Mouse (Mus musculus) hindbrain, embryonic 14.5 days (tissue): ENCODE results near the gene Dact3. TPM values are rescaled to one million over a fixed set of nuclear protein-coding genes. Genes with fewer than 3 reads are reported as not detected.

Experiments used
- ATAC-seq: fragments of 200-750 bp; cut with Nextera tagmentation; 2 replicates; pipeline ENCODE4 v1.8.0; 2017; ENCODE audit warnings: moderate number of reproducible peaks, mild to moderate bottlenecking, moderate TSS enrichment, moderate library complexity; ENCODE audit not compliant: low FRiP score
- DNase-seq: peaks from one replicate; pipeline ENCODE4 v3.0.0-alpha.2; 2015; ENCODE audit warnings: low spot score
- H3K27ac ChIP-seq: fragments of 300-500 bp; sonication (generic); 2 replicates; pipeline ENCODE4 v1.5.1; 2014; ENCODE audit warnings: mild to moderate bottlenecking, moderate library complexity
- H3K27me3 ChIP-seq: fragments of 300-500 bp; sonication (generic); 2 replicates; pipeline ENCODE4 v1.6.1; 2014; ENCODE audit warnings: mild to moderate bottlenecking, low read length, mixed read lengths; ENCODE audit not compliant: control insufficient read depth, insufficient read depth
- H3K36me3 ChIP-seq: fragments of 300-500 bp; sonication (generic); replicated peaks from 2 replicates; pipeline ENCODE4 v1.6.1; 2014; ENCODE audit not compliant: control insufficient read depth, insufficient read depth
- H3K4me1 ChIP-seq: fragments of 300-500 bp; sonication (generic); replicated peaks from 2 replicates; pipeline ENCODE4 v1.6.1; 2014; ENCODE audit warnings: antibody characterized with exemption, low read length, mixed read lengths; ENCODE audit not compliant: control insufficient read depth, insufficient read depth
- H3K4me2 ChIP-seq: fragments of 300-500 bp; sonication (generic); replicated peaks from 2 replicates; pipeline ENCODE4 v1.6.1; 2014; ENCODE audit warnings: mild to moderate bottlenecking, moderate library complexity
- H3K4me3 ChIP-seq: fragments of 300-500 bp; sonication (generic); replicated peaks from 2 replicates; pipeline ENCODE4 v1.5.1; 2014; ENCODE audit warnings: mild to moderate bottlenecking, low read length
- H3K9ac ChIP-seq: fragments of 300-500 bp; sonication (generic); 2 replicates; pipeline ENCODE4 v1.6.1; 2014
- H3K9me3 ChIP-seq: fragments of 300-500 bp; sonication (generic); 2 replicates; pipeline ENCODE4 v1.6.1; 2016; ENCODE audit warnings: low read length; ENCODE audit not compliant: control insufficient read depth
- WGBS: fragments of 180-500 bp; shearing (Covaris S2); extraction: QIAGEN DNeasy Blood & Tissue Kit; methylation state at CpG from one replicate; pipeline ENCODE4 v1.1.7; 2014; 5-methylcytosine and 5-hydroxymethylcytosine counted together
- polyA plus RNA-seq: library from polyadenylated mRNA; unstranded; fragments of >200 nt; fragmentation: Nextera tagmentation; extraction: Ambion mirVana; gene quantifications from 2 replicates; pipeline ENCODE4 v1.2.1, GENCODE M21; 2014

The Dact3 gene
- polyA plus RNA-seq, 1 experiment from 2014 or later = 5.8 TPM

DNA sequence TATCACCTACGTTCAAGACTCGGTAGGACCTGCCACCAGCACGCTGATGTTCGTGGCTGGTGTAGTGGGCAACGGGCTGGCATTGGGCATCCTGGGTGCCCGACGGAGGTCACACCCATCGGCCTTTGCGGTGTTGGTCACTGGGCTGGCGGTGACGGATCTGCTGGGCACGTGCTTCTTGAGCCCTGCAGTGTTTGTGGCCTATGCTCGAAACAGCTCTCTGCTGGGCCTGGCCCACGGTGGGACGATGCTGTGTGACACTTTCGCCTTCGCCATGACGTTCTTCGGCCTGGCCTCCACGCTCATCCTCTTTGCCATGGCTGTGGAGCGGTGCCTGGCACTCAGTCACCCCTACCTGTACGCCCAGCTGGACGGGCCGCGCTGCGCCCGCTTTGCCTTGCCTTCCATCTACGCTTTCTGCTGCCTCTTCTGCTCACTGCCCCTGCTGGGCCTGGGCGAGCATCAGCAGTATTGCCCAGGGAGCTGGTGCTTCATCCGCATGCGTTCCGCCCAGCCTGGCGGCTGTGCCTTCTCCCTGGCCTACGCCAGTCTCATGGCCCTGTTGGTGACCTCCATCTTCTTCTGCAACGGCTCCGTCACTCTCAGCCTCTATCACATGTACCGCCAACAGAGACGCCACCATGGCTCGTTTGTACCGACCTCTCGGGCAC is 31.9 kb downstream of the Dact3 start:
- Histone ChIP-seq H3K4me1 (peaks cover 5% of the 10 kb centered on the region; the same call in 1 of the 2 replicates), H3K36me3 (no peaks in the 10 kb centered on the region), H3K27ac (no peak overlapping the region), H3K4me3 (no peak overlapping the region), H3K9ac (no peak overlapping the region), H3K9me3 (no peaks in the 10 kb centered on the region), H3K4me2 (no peak overlapping the region), H3K27me3 (no peaks in the 10 kb centered on the region)
- DNase-seq (no peak), ATAC-seq (no peak)
- 90% methylated on average over 41 of the region's 41 CpGs for WGBS

DNA sequence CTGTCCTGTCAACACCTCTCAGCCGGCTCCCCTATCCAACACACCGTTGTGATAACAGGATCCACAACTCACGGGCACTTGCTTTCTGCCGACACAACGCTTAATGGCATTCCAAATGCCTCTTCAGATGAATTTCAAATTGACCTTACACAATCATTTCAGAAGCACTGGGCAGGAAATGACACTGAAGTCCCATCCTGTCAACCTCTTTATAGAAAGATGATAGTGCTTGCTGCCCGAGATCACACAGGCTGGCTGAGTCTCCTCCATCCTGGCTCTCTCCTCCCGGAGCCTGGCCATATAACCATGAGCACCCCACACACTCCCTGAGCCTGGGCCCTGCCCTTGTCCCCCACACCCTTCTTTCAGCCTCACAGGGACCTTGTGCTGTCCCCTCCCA is 32.7 kb downstream of the Dact3 start:
- WGBS = 79% methylated on average over 7 of the region's 7 CpGs

DNA sequence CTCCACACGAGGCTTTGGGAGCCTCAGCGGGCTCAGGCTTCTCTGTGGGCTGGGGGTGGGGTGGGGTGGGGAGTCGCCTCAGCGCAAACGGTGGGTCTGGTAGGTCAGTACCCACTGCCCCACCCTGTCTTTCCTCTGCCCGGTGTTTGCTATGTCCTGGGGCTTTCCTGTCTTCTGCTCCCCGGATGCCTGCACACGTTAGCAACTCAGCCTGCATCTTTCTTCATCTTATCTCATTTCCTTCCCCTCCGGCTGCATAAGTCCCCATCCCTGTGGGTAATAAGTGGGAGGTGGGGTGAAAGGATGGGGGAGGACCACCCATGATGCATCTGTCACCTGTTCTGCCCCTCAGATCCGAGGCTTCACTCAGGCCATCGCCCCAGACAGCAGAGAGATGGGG is 33.2 kb downstream of the Dact3 start:
- no peak overlapping the region for H3K4me2 ChIP-seq
- DNase-seq = no peak
- 57% methylated on average over 11 of the region's 11 CpGs for WGBS

More for the DNA sequence above, 32.7 kb downstream of the Dact3 start:
- Histone ChIP-seq H3K36me3 (0 out of 2 replicates have a peak, but pooled peaks cover 2% of the 10 kb centered on the region), H3K27me3 (no peaks in the 10 kb centered on the region), H3K9ac (no peak overlapping the region), H3K4me2 (no peak overlapping the region), H3K4me1 (peaks cover 3% of the 10 kb centered on the region; the same call in 1 of the 2 replicates), H3K9me3 (no peaks in the 10 kb centered on the region), H3K27ac (no peak overlapping the region), H3K4me3 (no peak overlapping the region)
- DNase-seq (no peak), ATAC-seq (no peak)

DNA sequence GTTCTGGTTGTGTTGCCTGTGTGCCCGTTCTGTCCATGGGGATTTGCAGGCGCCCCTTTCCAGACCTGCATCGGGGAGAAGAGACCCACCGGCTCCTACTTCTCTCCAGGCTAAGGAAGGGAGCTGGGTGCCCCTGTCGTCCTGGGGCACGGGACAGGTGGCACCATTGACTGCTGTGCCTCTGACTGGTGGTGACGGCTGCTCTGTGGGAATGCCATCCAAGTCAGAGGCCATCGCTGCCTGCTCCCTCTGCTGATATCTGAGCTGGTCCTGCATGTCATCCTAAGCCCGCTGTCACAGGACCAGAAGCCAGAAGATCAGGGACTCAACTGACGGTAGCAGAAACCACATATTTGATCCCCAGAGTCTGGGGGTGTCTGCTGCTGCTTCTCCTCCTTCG is 33.7 kb downstream of the Dact3 start:
- no peak overlapping the region for H3K9ac ChIP-seq
- no peaks in the 10 kb centered on the region for H3K27me3 ChIP-seq
- DNase-seq (no peak), ATAC-seq (no peak)
- H3K4me3 ChIP-seq = no peak overlapping the region
- H3K36me3 ChIP-seq = 0 out of 2 replicates have a peak, but pooled peaks cover 7% of the 10 kb centered on the region
- WGBS = 66% methylated on average over 11 of the region's 11 CpGs
- H3K4me1 ChIP-seq = peaks cover 3% of the 10 kb centered on the region; the same call in 1 of the 2 replicates
- no peaks in the 10 kb centered on the region for H3K9me3 ChIP-seq
- H3K27ac ChIP-seq = no peak overlapping the region
- H3K4me2 ChIP-seq = no peak overlapping the region

More for the DNA sequence above, 33.2 kb downstream of the Dact3 start:
- Histone ChIP-seq H3K36me3 (0 out of 2 replicates have a peak, but pooled peaks cover 7% of the 10 kb centered on the region), H3K4me1 (peaks cover 3% of the 10 kb centered on the region; the same call in 1 of the 2 replicates), H3K27ac (no peak overlapping the region), H3K27me3 (no peaks in the 10 kb centered on the region), H3K9me3 (no peaks in the 10 kb centered on the region), H3K4me3 (no peak overlapping the region), H3K9ac (no peak overlapping the region)
- ATAC-seq = no peak

DNA sequence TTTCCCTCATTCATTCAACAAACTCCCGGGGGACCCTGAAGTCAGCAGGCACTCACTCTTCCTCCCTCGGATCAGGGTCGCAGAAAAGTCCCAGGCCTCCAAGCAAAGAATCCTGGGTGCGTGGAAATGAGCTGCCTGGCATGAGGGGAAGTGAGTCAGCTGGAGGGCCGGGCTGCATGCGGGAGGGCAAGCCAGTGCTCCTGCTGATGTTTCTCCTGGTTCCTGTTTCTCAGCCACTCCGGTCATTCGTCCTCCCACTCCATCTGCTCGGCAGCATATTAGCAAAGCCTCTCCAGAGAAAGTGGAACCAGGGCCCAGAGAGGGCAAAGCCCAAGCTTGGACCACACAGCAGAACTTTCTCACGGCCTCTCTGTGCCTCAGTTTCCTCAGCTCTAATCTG is 34.8 kb downstream of the Dact3 start:
- Histone ChIP-seq H3K9me3 (no peaks in the 10 kb centered on the region), H3K4me3 (no peak overlapping the region), H3K4me1 (peaks cover 3% of the 10 kb centered on the region; the same call in 1 of the 2 replicates), H3K27me3 (no peaks in the 10 kb centered on the region), H3K9ac (no peak overlapping the region), H3K27ac (no peak overlapping the region), H3K36me3 (peaks cover 17% of the 10 kb centered on the region), H3K4me2 (no peak overlapping the region)
- DNase-seq (no peak), ATAC-seq (no peak)
- WGBS = 48% methylated on average over 10 of the region's 10 CpGs

DNA sequence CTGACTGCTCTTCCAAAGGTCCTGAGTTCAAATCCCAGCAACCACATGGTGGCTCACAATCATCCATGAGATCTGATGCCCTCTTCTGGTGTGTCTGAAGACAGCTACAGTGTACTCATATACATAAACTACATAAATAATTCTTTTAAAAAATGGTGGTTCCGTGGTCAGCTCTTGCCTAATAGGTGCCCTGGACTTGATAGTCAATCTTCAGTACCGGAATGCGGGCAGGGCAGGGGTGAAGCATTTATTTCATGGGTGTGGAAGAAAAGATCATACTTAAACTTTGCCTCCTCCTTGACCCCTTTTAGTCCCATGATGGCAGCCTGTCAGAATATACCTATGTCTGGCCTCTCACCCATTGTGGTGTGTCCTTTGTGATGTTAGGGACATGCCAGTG is 36.8 kb downstream of the Dact3 start:
- Histone ChIP-seq H3K4me1 (no peaks in the 10 kb centered on the region; the same call in 1 of the 2 replicates), H3K9ac (no peak overlapping the region), H3K27me3 (no peaks in the 10 kb centered on the region), H3K27ac (no peak overlapping the region), H3K9me3 (no peaks in the 10 kb centered on the region), H3K36me3 (peaks cover 37% of the 10 kb centered on the region), H3K4me2 (no peak overlapping the region), H3K4me3 (no peak overlapping the region)
- ATAC-seq (no peak), DNase-seq (no peak)
- WGBS = 89% methylated on average over 3 of the region's 3 CpGs

DNA sequence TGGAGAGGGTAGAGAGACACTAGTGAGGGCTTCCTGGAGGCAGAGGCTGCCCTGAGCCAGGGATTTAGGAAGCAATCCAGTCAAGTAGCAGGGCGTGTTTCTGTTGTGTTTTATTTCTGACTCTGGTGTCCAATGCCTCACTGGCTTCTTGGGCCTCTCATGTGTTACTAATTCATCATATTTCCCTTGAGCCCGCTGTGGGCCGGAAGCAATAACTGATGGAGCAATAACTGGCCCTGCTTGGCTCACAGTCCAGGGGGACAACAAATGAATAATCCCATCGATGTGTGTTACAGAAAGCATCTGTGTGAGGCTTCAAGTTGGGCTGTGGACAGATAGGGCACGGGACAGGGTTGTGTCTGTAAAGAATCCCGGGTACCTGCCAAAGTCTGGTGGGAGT is 37.2 kb downstream of the Dact3 start:
- Histone ChIP-seq H3K27me3 (no peaks in the 10 kb centered on the region), H3K4me1 (no peaks in the 10 kb centered on the region; the same call in 1 of the 2 replicates), H3K9ac (no peak overlapping the region), H3K9me3 (no peaks in the 10 kb centered on the region), H3K36me3 (peaks cover 42% of the 10 kb centered on the region), H3K4me2 (no peak overlapping the region), H3K4me3 (no peak overlapping the region), H3K27ac (no peak overlapping the region)
- DNase-seq (no peak), ATAC-seq (no peak)
- 50% methylated on average over 6 of the region's 6 CpGs for WGBS

DNA sequence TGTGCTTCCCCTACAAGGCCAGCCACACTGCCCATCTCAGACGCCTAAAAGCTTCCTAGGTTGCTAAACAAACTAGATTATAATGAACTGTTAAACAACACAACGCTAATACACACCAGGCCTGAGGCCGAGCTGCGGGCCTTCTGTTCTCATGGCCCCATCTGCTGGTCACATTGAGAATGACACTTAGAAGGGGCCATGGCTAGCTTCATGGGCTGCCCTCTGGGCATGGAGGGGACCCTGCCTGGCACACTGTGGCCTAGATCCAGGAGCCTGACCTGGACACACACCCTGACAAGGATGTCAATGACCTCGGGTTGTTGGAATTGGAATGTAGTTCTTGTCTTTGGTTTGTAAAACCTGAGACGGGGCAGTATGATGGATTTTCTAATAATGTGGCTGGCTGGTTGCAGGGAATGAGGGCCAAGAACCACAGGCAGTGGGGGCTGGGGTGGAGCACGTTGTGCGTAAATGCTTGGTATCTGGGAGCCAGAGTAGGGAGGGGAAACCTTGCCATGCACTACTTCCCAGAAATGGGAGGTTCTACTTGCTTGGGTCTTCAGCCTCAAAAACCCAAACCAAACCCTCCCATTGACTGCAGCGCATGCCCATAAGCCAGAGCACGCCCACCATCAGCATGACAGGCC is 38.8 kb downstream of the Dact3 start:
- H3K27me3 ChIP-seq = no peaks in the 10 kb centered on the region
- 0 out of 2 replicates have a peak overlapping the region, but pooled peaks have one; percentile 26 for H3K27ac ChIP-seq
- H3K36me3 ChIP-seq = peaks cover 57% of the 10 kb centered on the region

DNA sequence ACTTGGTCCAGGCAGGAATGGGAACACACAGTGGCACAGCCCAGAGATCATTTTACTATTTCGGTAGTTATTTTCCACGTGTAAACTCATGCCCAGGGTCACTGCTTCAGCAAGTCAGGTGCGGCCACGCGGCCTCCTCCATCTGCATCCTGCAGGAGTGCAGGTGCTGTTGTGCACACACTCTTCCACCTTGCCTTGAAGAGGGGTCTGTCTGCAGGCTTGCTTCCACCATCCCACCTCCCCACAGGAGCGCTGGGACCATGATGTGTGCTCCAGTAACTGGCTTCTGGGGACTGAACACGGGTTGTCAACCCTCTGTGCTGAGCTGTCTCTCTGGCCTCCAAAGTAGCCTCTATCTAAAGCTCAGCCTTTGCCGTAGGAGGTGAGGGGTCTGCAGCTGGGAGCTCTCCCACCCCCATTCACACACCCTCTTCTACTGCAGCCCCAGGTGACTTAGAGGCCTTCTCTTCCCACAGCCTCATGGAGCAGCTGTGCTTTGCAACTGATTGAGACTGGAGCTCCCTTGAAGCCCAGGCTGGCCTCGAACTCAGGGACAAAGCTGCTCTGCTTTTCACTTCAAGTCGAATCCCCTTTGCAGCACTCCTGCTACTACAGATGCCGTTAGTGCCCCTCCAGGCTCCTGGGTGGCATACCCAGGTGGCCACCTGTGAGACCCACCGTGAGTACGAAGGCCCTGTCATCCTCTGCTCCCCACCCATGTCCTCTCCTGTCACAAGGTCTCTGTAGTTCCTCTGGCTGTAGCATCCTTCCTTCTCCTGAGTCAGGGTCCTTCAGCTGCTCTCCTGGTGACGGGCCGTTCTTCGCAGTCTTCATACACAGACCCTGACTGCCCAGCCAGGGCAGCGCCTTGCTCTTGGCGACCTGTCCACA is 39.6 kb downstream of the Dact3 start:
- Histone ChIP-seq H3K9ac (no peak overlapping the region), H3K4me3 (no peak overlapping the region), H3K4me2 (no peak overlapping the region), H3K9me3 (no peaks in the 10 kb centered on the region), H3K4me1 (peaks cover 13% of the 10 kb centered on the region), H3K27me3 (no peaks in the 10 kb centered on the region), H3K36me3 (peaks cover 65% of the 10 kb centered on the region), H3K27ac (0 out of 2 replicates have a peak overlapping the region, but pooled peaks have one; percentile 26)
- ATAC-seq (no peak), DNase-seq (no peak)
- WGBS = 84% methylated on average over 18 of the region's 18 CpGs

More for the DNA sequence above, 38.8 kb downstream of the Dact3 start:
- peaks cover 5% of the 10 kb centered on the region; the same call in 1 of the 2 replicates for H3K4me1 ChIP-seq
- DNase-seq (peak; percentile 84), ATAC-seq (peak; percentile 60)
- no peak overlapping the region for H3K9ac ChIP-seq
- no peak overlapping the region for H3K4me2 ChIP-seq
- no peak overlapping the region for H3K4me3 ChIP-seq
- no peaks in the 10 kb centered on the region for H3K9me3 ChIP-seq
- WGBS = 37% methylated on average over 10 of the region's 10 CpGs
